Mouse (Mus musculus): Measurements from ENCODE around the gene Apbb2. TPM values are rescaled to one million over a fixed set of nuclear protein-coding genes. Genes with fewer than 3 reads are reported as not detected.

Gene Apbb2
- total RNA-seq, 2 experiments from 2014 or later: 1.3 TPM; not detected in 1

- ATAC-seq (replicated peaks; ENCODE audit: low FRiP score, poor library complexity, severe bottlenecking): no peak
These were observed 91.5 kb downstream of the Apbb2 start for GRCm38 (mm10) chr5:66527090-66527489.

- ATAC-seq (replicated peaks; ENCODE audit: low FRiP score, poor library complexity, severe bottlenecking): no peak
These were observed 93.6 kb downstream of the Apbb2 start for GRCm38 (mm10) chr5:66525002-66525401.

DNA sequence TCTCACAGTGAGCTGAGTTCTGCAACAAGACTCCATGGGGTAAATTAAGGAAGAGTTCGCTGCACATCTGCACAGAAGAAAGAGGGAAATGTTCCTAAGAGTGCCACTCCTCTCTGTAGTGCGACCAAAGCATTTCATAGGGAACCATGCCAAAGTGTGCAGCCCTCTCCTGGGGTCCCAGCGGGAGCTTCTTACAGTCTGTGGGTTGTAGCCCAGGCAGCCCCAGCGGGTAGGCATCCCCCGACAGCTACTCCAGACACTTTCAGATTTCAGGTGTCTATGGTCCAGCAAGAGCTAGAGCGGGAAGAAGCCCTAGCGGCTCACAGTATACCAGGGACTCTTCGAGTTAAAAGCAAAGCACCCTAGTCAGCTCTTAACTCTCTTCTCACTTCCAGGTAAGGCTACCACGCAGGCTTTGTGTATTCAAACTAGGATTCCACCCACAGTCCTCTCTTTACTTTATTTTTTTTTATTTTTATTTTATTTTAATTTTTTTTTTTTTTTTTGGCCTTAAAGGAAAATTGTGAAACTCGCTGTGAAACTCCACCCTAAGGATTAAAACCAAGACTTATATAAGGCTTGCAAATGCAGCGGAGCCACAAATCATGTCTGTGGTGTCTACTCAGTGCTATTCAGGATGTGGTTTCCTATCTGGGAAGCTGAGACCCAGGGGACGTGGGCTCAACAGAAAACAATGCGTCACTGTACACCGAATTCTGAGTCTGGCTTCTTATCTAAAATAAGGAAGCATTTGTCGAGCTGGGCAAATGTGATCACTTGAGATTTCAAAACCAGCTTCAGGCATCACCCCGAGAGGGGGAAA, 94.7 kb downstream of the Apbb2 start:
- no peak for ATAC-seq (replicated peaks; ENCODE audit: low FRiP score, poor library complexity, severe bottlenecking)

GRCm38 (mm10) chr5:66521250-66521649, 97.3 kb downstream of the Apbb2 start:
- ATAC-seq (replicated peaks; ENCODE audit: low FRiP score, poor library complexity, severe bottlenecking): no peak

DNA sequence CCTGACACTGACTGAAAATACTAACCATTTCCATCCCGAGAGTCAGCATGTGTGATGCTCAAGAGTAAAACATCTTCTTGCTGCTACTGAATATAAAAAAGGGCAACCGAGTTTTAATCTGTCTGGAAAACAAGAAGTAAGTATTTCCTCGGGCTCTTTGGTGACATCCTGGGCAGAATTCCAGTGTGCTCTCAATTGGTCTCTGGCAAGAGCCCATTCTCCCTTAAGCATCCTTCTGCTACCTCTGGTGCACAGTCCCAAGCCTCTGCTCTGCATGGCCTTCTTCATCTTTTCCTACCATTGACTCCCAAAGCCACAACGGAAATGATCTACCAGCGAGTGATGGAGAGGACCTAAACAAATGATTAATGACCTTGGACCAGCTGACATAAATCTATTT, 99.1 kb downstream of the Apbb2 start:
- no peak for ATAC-seq (replicated peaks; ENCODE audit: low FRiP score, poor library complexity, severe bottlenecking)

DNA sequence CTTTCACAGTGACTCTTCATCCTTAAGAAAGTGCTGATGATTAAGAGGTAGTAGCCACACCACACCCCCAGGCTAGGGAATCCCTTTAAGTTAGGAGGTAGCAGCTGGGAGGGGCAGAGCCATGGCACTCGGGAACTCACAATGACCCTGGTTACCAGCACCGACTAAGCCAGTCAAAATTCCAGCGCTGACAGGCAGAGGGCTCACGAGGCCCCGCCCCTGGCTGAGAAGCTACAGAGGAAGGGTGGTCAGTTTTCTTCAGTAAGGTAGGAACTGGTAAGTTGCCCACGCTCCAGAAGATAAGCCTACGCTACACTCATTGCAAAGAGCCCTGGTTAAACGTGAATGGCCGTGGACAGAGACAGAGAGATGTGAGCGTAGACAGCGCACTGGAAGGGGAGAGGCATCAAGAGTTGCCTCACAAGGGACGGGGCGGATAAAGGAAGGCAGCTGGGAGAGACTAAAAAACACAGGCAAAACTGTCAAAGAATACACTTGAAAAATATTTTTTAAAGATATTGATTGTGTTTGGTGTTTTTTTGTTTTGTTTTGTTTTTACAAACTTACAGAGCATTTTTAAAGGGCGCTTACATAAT, 100.1 kb downstream of the Apbb2 start:
- ATAC-seq (replicated peaks; ENCODE audit: low FRiP score, poor library complexity, severe bottlenecking): no peak

GRCm38 (mm10) chr5:66517503-66517902, 101.1 kb downstream of the Apbb2 start:
- no peak for ATAC-seq (replicated peaks; ENCODE audit: low FRiP score, poor library complexity, severe bottlenecking)

GRCm38 (mm10) chr5:66516311-66516710, 102.3 kb downstream of the Apbb2 start:
- no peak for ATAC-seq (replicated peaks; ENCODE audit: low FRiP score, poor library complexity, severe bottlenecking)

- no peak for ATAC-seq (replicated peaks; ENCODE audit: low FRiP score, poor library complexity, severe bottlenecking)
These were observed 103.3 kb downstream of the Apbb2 start for GRCm38 (mm10) chr5:66515271-66515670.

DNA sequence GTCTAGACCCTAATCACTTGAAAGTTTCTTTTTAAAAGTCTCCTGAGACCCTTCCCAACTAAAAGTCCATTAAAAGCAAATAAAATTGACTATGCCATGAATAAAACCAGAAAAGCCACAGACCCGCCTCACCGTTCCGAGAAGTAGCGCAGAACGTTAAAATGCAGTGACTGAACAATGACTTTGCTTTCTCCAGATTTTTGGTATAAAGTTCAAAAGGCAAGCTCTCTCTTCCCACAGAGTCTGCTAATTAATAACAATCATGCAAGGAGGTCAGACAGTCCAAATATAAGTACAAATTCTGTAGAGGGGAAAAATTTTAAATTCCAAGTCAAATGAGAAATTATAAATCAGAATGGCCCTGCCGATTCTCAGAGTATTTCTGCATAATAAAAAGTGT, 103.9 kb downstream of the Apbb2 start:
- no peak for ATAC-seq (replicated peaks; ENCODE audit: low FRiP score, poor library complexity, severe bottlenecking)

DNA sequence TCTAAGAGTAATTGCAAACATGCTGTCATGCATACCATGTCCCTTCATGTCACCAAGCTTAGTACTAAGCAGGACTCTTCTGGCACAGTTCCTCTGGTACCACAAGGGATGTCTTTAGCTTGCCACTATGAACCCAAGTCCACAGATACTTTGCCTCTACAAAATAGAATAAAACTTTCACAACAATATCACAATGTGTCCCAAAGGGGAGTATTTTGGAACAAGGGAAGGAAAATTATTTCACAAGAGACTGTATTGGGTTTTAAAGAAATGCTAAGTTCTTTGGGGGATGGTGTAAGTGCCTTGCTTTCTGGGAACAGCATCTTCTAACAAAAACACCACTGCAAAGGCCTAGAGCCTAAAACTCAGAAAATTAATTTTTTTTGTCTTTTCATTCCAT, 105.2 kb downstream of the Apbb2 start:
- ATAC-seq (replicated peaks; ENCODE audit: low FRiP score, poor library complexity, severe bottlenecking): no peak

DNA sequence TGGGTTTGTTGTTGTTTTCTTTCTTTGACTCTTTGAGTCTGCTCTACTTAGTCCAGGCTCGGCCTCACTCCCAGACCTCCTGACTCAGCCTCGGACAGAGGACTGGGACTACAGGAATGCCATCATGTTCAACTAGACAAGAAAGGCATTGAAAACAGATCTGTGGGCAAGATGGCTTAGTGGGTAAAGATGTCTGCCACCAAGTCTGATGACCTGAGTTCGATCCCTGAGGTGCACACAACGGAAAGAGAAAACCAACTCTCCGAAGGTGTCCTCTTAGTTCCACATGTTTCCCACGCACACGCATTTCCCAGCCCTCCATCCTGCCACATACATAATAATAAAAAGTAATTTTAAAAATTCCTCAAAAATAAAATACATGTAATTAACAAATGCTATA, 106.1 kb downstream of the Apbb2 start:
- no peak for ATAC-seq (replicated peaks; ENCODE audit: low FRiP score, poor library complexity, severe bottlenecking)

DNA sequence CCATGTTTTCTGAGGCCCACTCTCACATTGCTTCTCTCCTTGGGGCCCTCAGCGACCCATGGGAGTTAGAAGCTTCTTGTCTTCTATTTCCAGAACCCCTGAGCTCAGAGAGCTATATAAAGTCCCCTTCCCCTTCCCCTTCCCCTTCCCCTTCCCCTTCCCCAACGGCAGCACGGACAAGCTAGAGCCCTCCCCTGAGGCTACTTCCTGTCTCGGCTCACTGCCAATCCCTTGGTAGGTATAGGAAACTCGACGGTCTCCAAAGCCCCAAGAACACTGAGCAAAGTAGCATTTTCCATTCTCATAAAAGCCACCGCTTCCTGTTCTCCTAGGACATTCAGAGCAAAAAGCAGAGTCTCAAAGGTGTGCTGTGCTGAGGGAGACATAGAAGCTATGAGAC, 107.9 kb downstream of the Apbb2 start:
- no peak for ATAC-seq (replicated peaks; ENCODE audit: low FRiP score, poor library complexity, severe bottlenecking)

GRCm38 (mm10) chr5:66509151-66509550, 109.4 kb downstream of the Apbb2 start:
- ATAC-seq (replicated peaks; ENCODE audit: low FRiP score, poor library complexity, severe bottlenecking): no peak

- ATAC-seq (replicated peaks; ENCODE audit: low FRiP score, poor library complexity, severe bottlenecking): no peak
These were observed 113.0 kb downstream of the Apbb2 start for GRCm38 (mm10) chr5:66505578-66505977.

- ATAC-seq (replicated peaks; ENCODE audit: low FRiP score, poor library complexity, severe bottlenecking): no peak
These were observed 113.5 kb downstream of the Apbb2 start for GRCm38 (mm10) chr5:66505071-66505470.

GRCm38 (mm10) chr5:66504434-66504747, 114.2 kb downstream of the Apbb2 start:
- ATAC-seq (replicated peaks; ENCODE audit: low FRiP score, poor library complexity, severe bottlenecking): no peak

- no peak for ATAC-seq (replicated peaks; ENCODE audit: low FRiP score, poor library complexity, severe bottlenecking)
These were observed 114.8 kb downstream of the Apbb2 start for GRCm38 (mm10) chr5:66503557-66504433.

DNA sequence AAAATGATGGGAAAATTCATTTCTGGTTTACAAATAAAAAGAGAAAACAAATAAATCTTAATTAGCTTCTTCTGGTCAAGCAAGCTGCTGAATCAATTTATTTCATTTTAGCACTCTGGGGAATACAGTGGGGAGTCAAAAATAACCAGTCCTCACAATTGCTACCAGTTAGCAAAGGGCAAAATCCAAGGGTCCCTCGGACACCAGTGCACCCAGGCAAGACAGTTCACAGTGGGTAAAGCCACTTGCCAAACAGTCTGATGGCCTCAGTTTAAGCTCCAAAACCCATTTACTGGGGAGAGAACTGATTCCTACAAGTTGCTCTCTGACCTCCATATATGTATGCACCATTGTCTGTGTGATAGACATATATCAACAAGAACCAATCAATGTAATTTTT, 115.6 kb downstream of the Apbb2 start:
- ATAC-seq (replicated peaks; ENCODE audit: low FRiP score, poor library complexity, severe bottlenecking): no peak

GRCm38 (mm10) chr5:66499621-66500020, 119.0 kb downstream of the Apbb2 start:
- no peak for ATAC-seq (replicated peaks; ENCODE audit: low FRiP score, poor library complexity, severe bottlenecking)

GRCm38 (mm10) chr5:66498140-66498539, 120.4 kb downstream of the Apbb2 start:
- no peak for ATAC-seq (replicated peaks; ENCODE audit: low FRiP score, poor library complexity, severe bottlenecking)
